Mouse (Mus musculus): ENCODE measurements at regions not wholly inside any gene's neighbourhood (a gene's known extent, or its start where the extent isn't known, plus 50 kb on each side); places are given as distances from the start of the nearest gene placed in this dataset.
"Not testable (repeated sequence)": the region's sequence is repeated elsewhere in the genome, so short reads cannot be mapped to it uniquely, and the experiment has no call there.

- DNase-seq (ENCODE audit: low read depth in 1 of 2, low spot score in 2 of 2) = not testable (repeated sequence)
These were observed 197.9 kb downstream of the Samd9l start for GRCm38 (mm10) chr6:3201507-3201906.

- no peak for DNase-seq (ENCODE audit: low read depth in 1 of 2, low spot score in 2 of 2)
These were observed 198.3 kb downstream of the Samd9l start for GRCm38 (mm10) chr6:3201107-3201506.

- DNase-seq (ENCODE audit: low read depth in 1 of 2, low spot score in 2 of 2) = peak; percentile 33 to 71
These were observed 198.8 kb downstream of the Samd9l start for GRCm38 (mm10) chr6:3200586-3200985.

DNA sequence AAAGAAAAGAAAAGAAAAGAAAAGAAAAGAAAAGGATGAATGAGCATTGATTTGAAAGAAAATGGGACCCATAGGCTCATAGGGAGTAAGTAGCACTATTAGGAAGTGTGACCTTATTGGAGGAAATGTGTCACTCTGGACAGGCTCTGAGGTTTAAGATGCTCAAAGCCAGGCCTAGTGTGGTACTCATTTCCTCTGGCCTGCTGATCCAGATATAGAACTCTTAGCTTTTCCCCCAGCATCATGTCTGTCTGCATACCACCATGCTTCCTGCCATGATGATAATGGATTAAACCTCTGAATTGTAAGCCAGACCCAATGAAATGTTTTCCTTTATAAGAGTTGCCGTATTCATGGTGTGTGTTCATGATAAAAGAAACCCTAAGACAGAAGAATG is 206.9 kb downstream of the Samd9l start:
- not testable (repeated sequence) for DNase-seq (ENCODE audit: low read depth in 1 of 2, low spot score in 2 of 2)

DNA sequence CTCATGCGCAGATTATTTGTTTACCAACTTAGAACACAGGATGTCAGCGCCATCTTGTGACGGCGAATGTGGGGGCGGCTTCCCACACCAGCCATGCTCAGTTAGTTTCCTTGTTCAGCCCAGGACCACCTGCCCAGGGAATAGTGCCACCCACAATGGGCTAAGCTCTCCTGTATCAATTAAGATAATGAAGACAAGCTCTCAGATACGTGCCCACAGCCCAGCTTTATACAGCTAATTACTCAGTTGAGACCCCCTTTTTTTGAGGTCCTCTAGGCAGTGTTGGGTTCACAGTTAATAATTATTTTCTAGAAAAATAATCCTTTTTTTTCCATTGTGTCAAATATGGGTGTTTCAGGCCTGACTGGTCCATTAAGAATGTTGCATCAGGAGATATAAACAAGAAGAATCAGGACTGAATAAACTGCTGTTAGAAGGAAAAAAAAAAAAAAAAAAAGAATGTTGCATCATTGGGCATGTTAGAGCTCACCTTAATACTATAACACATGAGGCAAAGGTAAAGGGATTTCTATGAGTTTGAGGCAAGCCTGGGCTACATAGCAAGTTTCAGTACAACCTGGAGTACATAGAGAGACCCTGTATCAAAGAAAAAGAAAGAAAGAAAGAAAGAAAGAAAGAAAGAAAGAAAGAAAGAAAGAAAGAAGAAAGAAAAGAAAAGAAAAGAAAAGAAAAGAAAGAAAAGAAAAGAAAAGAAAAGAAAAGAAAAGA is 207.5 kb downstream of the Samd9l start:
- not testable (repeated sequence) for DNase-seq (ENCODE audit: low read depth in 1 of 2, low spot score in 2 of 2)

DNA sequence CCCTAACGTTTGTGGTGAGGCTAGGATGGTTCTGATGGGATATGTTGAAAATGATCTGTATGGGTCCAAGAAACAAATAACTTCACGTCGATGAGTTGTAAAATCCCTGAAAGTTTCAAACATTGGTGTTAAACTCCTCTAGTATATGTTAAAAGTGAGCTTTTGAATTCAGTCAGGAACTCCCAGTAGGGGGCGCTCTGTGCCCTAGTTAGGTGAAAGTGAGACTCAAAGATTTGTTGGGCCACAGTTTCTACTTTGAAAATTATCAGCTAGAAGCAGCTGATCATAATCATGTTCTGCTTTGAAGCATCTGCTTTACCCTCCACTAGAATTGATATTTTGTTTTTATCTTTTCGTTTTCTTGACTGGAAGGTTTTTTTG is 215.6 kb downstream of the Samd9l start:
- peak; percentile 14 for DNase-seq (ENCODE audit: low read depth in 1 of 2, low spot score in 2 of 2)

DNA sequence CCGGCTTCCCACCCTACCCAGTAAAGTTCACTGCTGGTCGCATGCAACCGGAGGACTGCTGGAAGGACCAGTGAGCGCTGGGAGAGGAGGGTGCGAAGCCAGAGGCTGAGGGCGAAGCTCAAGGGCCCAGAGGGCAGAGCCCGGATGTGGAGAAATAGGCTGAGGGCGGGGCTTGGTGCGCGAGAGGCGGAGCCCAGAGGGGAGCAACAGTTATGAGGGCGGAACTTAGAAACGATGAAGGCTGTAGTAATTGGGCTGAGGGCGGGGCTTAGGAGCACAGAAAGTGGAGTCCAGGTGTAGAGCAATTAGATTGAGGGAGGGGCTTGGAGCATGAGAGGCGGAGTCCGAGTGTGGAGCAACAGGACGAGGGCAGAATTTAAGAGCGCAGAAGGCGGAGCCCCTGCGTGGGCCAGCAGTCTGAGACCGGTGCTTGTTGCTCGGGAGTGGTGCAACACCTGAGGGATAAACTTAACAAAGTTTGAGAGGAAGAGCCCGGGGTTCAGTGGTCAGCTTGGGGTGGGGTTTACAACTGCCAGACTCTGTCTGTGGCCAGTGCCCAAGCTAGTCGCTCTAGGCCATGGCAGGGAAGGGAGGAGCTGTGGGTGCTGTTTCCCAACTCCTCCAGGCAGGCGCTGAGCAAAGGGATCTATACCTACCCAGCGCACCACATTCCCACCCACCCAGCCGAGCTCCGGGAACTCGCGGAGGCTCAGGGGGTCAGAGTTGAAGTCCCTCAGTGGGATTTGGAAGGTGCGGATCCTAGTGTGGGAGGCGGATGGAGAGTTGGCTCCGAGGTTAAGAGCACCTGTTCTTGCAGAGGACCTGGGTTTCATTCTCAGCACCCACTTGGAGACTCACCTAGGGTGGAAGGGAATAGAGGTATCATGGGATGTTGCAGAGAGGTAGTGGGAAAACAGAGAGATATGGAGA is 216.2 kb downstream of the Samd9l start:
- DNase-seq (ENCODE audit: low read depth in 1 of 2, low spot score in 2 of 2) = peak; percentile 29 to 60

DNA sequence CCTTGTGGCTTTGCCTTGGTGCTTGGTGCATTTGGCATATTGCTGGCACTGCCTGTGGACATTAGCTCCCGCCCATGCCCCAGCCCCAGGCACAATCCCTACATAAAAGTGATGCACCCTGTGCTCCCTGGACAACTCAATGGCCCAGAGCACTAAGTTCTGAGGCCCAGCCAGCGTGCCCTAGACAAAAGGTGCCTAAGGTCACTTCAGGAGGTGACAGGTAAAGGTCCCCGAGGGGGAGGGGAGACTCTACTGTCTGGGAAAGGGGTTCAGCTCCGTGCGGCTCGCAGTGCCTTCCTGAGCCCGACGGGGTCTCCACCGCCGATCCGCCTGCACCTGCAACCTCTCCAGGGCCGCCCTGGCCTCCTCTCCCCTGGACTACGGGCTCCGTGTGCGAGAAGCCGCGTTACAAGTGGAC is 216.9 kb downstream of the Samd9l start:
- not testable (repeated sequence) for DNase-seq (ENCODE audit: low read depth in 1 of 2, low spot score in 2 of 2)

GRCm38 (mm10) chr6:3179603-3180348 is 219.6 kb downstream of the Samd9l start:
- not testable (repeated sequence) for DNase-seq (ENCODE audit: low read depth in 1 of 2, low spot score in 2 of 2)

GRCm38 (mm10) chr6:3169479-3169878 is 229.9 kb downstream of the Samd9l start:
- not testable (repeated sequence) for DNase-seq (ENCODE audit: low read depth in 1 of 2, low spot score in 2 of 2)

DNA sequence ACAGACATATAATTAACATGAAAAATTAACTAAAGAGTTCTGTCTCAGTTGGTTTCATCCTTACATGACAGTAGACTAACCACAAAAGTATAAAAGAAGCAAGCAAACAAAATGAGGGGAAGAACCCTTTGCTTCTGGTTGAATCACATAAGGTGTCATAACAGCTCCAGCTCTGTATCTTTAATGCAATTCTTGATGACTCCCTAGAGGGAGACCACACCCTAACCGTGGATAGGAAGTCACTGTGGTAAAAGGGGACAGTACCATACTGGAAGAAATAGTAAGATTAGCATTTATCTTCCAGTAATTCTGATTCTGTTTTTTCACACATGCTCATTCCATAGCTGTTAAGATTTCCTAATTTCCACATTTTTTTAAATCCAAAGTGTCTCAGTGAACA is 233.2 kb downstream of the Samd9l start:
- not testable (repeated sequence) for DNase-seq (ENCODE audit: low read depth in 1 of 2, low spot score in 2 of 2)

- not testable (repeated sequence) for DNase-seq (ENCODE audit: low read depth in 1 of 2, low spot score in 2 of 2)
These were observed 247.5 kb downstream of the Samd9l start for GRCm38 (mm10) chr6:3151901-3152300.

DNA sequence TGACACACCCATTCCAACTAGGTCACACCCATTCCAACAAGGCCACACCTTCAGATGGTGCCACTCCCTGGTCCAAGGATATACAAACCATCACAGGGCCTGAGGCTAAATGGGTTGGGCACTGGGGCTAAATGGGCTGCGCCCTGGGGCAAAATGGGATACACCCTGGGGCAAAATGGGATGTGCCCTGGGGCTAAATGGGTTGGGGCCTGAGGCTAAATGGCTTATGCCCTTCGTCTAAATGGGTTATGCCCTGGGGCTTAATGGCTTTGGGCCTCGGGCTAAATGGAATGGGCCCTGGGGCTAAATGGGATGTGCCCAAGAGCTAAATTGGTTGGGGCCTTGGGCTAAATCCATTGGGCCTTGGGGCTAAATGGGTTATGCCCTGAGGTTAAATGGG is 261.5 kb downstream of the Samd9l start:
- not testable (repeated sequence) for DNase-seq (ENCODE audit: low read depth in 1 of 2, low spot score in 2 of 2)

GRCm38 (mm10) chr6:3133763-3134162 is 265.6 kb downstream of the Samd9l start:
- not testable (repeated sequence) for DNase-seq (ENCODE audit: low read depth in 1 of 2, low spot score in 2 of 2)

DNA sequence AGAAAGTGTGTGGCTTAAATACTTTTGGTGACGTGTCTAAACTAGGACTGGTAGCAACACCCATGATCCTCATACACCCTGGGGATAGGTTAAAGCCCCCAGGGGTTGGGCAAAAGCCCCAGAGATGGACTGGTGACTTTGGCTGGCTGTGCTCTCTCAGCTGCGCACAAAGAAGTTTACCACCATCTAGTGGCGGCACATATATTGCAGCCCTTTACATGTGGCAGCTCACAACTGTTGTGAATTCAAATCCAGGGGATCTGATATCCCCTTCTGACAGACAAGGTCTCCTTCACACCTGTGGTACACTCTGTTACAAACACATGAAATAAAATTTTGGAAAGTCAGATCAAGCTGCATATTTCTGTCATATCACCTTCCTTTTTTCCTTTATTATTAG is 283.1 kb downstream of the Samd9l start:
- not testable (repeated sequence) for DNase-seq (ENCODE audit: low read depth in 1 of 2, low spot score in 2 of 2)

Data from monocyte, adult 2 months (primary cell).